Mouse (Mus musculus): ENCODE results near the gene Ccdc125. TPM values are rescaled to one million over a fixed set of nuclear protein-coding genes. Genes with fewer than 3 reads are reported as not detected.

Ccdc125 gene
- polyA plus RNA-seq, 1 experiment from 2014 or later = 2.5 TPM

Other genes starting within 250 kb of the Ccdc125 start
- not detected in 2 replicates for gene Naip1, start 216.8 kb upstream of the Ccdc125 start, polyA plus RNA-seq (2016; fragmentation: Nextera tagmentation; extraction: Ambion mirVana)
- 81.9 and 88.8 TPM in 2 replicates for gene Gtf2h2, start 177.1 kb upstream of the Ccdc125 start, polyA plus RNA-seq (2016; fragmentation: Nextera tagmentation; extraction: Ambion mirVana)
- gene Ocln, start 117.0 kb upstream of the Ccdc125 start, polyA plus RNA-seq (2016; fragmentation: Nextera tagmentation; extraction: Ambion mirVana) = 2.9 and 3.3 TPM in 2 replicates
- 1.9 and 2.0 TPM in 2 replicates for gene Marveld2, start 52.7 kb upstream of the Ccdc125 start, polyA plus RNA-seq (2016; fragmentation: Nextera tagmentation; extraction: Ambion mirVana)
- 292 and 301 TPM in 2 replicates for gene Ak6, start 18.7 kb upstream of the Ccdc125 start, polyA plus RNA-seq (2016; fragmentation: Nextera tagmentation; extraction: Ambion mirVana)
- 22.5 and 23.7 TPM in 2 replicates for gene Rad17, start 18.7 kb upstream of the Ccdc125 start, polyA plus RNA-seq (2016; fragmentation: Nextera tagmentation; extraction: Ambion mirVana)
- gene Taf9, start 18.1 kb upstream of the Ccdc125 start, polyA plus RNA-seq (2016; fragmentation: Nextera tagmentation; extraction: Ambion mirVana) = 17.8 and 22.1 TPM in 2 replicates
- 63.2 and 67.5 TPM in 2 replicates for gene Cdk7, start 61.2 kb downstream of the Ccdc125 start, polyA plus RNA-seq (2016; fragmentation: Nextera tagmentation; extraction: Ambion mirVana)
- gene Mrps36, start 74.9 kb downstream of the Ccdc125 start, polyA plus RNA-seq (2016; fragmentation: Nextera tagmentation; extraction: Ambion mirVana) = 125 and 135 TPM in 2 replicates
- 34.0 and 35.0 TPM in 2 replicates for gene Cenph, start 106.2 kb downstream of the Ccdc125 start, polyA plus RNA-seq (2016; fragmentation: Nextera tagmentation; extraction: Ambion mirVana)
- 278 and 279 TPM in 2 replicates for gene Ccnb1, start 116.9 kb downstream of the Ccdc125 start, polyA plus RNA-seq (2016; fragmentation: Nextera tagmentation; extraction: Ambion mirVana)
- gene Slc30a5, start 163.7 kb downstream of the Ccdc125 start, polyA plus RNA-seq (2016; fragmentation: Nextera tagmentation; extraction: Ambion mirVana) = 40.9 and 43.2 TPM in 2 replicates